Mouse (Mus musculus) intestine, postnatal 0 days (tissue): ENCODE measurements around the gene Hyou1. TPM values are rescaled to one million over a fixed set of nuclear protein-coding genes. Genes with fewer than 3 reads are reported as not detected.

Experiments used
- ATAC-seq: fragments of 200-750 bp; cut with Nextera tagmentation; 2 replicates; pipeline ENCODE4 v1.8.0; 2017; ENCODE audit warnings: mild to moderate bottlenecking, moderate TSS enrichment, moderate library complexity
- H3K27ac ChIP-seq: fragments of 300-500 bp; sonication (generic); 2 replicates; pipeline ENCODE4 v1.5.1; 2014; ENCODE audit warnings: mild to moderate bottlenecking, low read depth, low read length, moderate library complexity
- H3K27me3 ChIP-seq: fragments of 300-500 bp; sonication (generic); replicated peaks from 2 replicates; pipeline ENCODE4 v1.6.1; 2014; ENCODE audit warnings: low read length, mixed read lengths; ENCODE audit not compliant: control insufficient read depth, insufficient read depth
- H3K36me3 ChIP-seq: fragments of 300-500 bp; sonication (generic); 2 replicates; pipeline ENCODE4 v1.6.1; 2014; ENCODE audit warnings: mild to moderate bottlenecking, moderate library complexity; ENCODE audit not compliant: control insufficient read depth, insufficient read depth
- H3K4me1 ChIP-seq: fragments of 300-500 bp; sonication (generic); replicated peaks from 2 replicates; pipeline ENCODE4 v1.6.1; 2014; ENCODE audit warnings: antibody characterized with exemption, low read length, mixed read lengths; ENCODE audit not compliant: control insufficient read depth, insufficient read depth
- H3K4me2 ChIP-seq: fragments of 300-500 bp; sonication (generic); replicated peaks from 2 replicates; pipeline ENCODE4 v1.6.1; 2014; ENCODE audit warnings: low read depth, mild to moderate bottlenecking, moderate library complexity
- H3K4me3 ChIP-seq: fragments of 300-500 bp; sonication (generic); 2 replicates; pipeline ENCODE4 v1.5.1; 2014; ENCODE audit warnings: low read depth, low read length
- H3K9ac ChIP-seq: fragments of 300-500 bp; sonication (generic); 2 replicates; pipeline ENCODE4 v1.6.1; 2014; ENCODE audit warnings: mild to moderate bottlenecking, low read depth, low read length
- H3K9me3 ChIP-seq: fragments of 300-500 bp; sonication (generic); 2 replicates; pipeline ENCODE4 v1.6.1; 2016; ENCODE audit warnings: mixed run types; ENCODE audit not compliant: control insufficient read depth
- CTCF ChIP-seq: sonication (generic); IDR thresholded peaks from 2 replicates; pipeline ENCODE4 v1.5.1; 2016; ENCODE audit warnings: low read depth, mild to moderate bottlenecking, control low read depth, antibody characterized with exemption, moderate library complexity
- WGBS: fragments of 180-500 bp; shearing (Covaris S2); extraction: QIAGEN DNeasy Blood & Tissue Kit; methylation state at CpG from one replicate; pipeline ENCODE4 v1.1.7; 2014; 5-methylcytosine and 5-hydroxymethylcytosine counted together
- polyA plus RNA-seq: library from polyadenylated mRNA; unstranded; fragments of >200 nt; fragmentation: Nextera tagmentation; extraction: Ambion mirVana; gene quantifications from 2 replicates; pipeline ENCODE4 v1.2.1, GENCODE M21; 2015

The Hyou1 gene
- polyA plus RNA-seq, result 10.5 and 11.1 TPM in 2 replicates

DNA sequence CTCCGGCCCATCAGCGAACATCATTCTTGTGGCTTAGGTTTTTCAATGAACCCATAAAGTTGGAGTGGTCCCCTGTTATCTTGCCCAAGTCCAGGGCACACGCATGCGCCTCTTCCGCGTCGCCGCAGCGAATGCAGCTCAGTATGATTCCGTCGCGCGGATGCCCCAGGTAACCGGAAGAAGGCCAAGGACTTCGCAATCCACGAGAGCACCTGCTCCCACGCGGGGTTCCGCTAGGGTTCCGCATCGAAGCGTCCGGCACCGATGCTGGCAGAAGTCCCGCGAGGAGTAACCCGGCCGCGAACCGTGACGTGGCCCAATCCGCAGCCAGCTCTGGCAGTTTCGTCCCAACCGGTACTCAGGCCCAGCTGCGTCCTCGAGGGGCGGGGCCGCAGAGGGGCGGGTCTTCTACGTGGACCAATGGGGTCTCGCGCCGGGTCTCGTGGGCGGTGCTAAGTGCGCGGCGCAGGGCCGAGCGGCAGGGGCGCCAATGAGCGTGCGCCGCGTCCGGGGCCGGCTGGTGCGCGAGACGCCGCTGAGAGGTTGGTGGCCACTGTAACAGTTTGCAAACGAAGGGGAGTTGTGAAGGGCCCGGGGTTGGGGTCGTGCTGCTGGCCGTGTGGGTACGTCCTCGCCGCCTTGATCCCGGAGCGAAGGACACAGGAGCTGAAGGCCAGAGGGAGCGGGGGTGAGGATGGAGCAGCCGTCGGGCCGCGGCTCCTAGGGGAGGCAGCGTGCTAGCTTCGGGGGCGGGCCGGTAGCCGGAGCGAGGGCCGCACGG, at the start of gene Hyou1:
TSS of gene Hyou1 (plus strand) at position 437 of the 781 bp plus-strand sequence.
- peaks cover 32% of the 10 kb centered on the region for H3K36me3 ChIP-seq
- H3K27me3 ChIP-seq, result no peaks in the 10 kb centered on the region
- no peaks in the 10 kb centered on the region for H3K9me3 ChIP-seq
- H3K4me2 ChIP-seq, result peak within 1 kb of the TSS; percentile 92
- H3K27ac ChIP-seq, result peak within 1 kb of the TSS; percentile 67
- peaks cover 6% of the 10 kb centered on the region; the same call in 1 of the 2 replicates for H3K4me1 ChIP-seq
- H3K9ac ChIP-seq, result peak within 1 kb of the TSS; percentile 85
- peak; percentile 97 for ATAC-seq
- TF ChIP-seq CTCF, result peak; percentile 74
- WGBS, result under 1% methylated on average over 83 of the region's 83 CpGs
- peak within 1 kb of the TSS; percentile 74 for H3K4me3 ChIP-seq

- ATAC-seq, result no peak
- no peak overlapping the region for H3K9ac ChIP-seq
- H3K4me1 ChIP-seq, result no peaks in the 10 kb centered on the region; the same call in 1 of the 2 replicates
- WGBS, result 71% methylated on average over 6 of the region's 6 CpGs
- no peak overlapping the region for H3K4me2 ChIP-seq
- peaks cover 29% of the 10 kb centered on the region for H3K36me3 ChIP-seq
- no peak for TF ChIP-seq CTCF
- no peak overlapping the region for H3K27ac ChIP-seq
- H3K27me3 ChIP-seq, result no peaks in the 10 kb centered on the region
- no peak overlapping the region for H3K4me3 ChIP-seq
- no peaks in the 10 kb centered on the region for H3K9me3 ChIP-seq
Measured at GRCm38 (mm10) chr9:44330736-44331135, 48.6 kb upstream of the Hyou1 start.

- TF ChIP-seq CTCF, result no peak
- ATAC-seq, result no peak
- Histone ChIP-seq H3K4me3 (no peak overlapping the region), H3K9me3 (no peaks in the 10 kb centered on the region), H3K36me3 (peaks cover 29% of the 10 kb centered on the region), H3K4me1 (no peaks in the 10 kb centered on the region), H3K4me2 (no peak overlapping the region), H3K9ac (no peak overlapping the region), H3K27ac (no peak overlapping the region; the same call in 1 of the 2 replicates), H3K27me3 (no peaks in the 10 kb centered on the region)
- WGBS, result 92% methylated on average over 13 of the region's 13 CpGs
Measured at GRCm38 (mm10) chr9:44332918-44333638, 46.2 kb upstream of the Hyou1 start.

DNA sequence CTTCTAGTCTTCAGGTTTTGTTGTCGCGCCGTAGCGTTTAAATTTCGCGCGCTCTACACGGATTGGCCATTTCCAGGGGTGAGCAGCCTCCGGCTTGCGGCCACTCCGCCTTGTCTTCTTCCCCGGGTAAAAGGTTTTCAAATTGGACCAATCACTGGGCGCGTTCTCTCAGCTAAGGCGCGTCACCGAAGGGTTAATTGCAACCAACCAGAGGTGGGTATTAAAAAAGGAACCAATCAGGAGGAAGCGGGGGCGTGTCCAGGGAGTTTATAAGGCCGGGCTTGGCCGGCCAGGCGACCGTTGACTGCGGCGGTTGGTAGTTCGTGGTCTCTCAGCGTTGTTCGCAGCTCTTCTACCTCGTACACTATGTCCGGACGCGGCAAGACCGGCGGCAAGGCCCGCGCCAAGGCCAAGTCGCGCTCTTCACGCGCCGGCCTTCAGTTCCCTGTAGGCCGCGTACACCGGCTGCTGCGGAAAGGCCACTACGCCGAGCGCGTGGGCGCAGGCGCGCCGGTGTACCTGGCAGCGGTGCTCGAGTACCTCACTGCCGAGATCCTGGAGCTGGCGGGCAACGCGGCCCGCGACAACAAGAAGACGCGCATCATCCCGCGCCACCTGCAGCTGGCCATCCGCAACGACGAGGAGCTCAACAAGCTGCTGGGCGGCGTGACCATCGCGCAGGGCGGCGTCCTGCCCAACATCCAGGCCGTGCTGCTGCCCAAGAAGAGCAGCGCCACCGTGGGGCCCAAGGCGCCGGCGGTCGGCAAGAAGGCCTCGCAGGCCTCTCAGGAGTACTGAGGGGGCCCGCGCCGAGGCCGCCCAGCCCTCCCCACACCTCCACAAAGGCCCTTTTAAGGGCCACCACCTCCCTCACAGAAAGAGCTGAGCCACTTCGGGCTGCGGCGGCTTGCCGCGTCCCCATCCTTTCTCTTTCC, 44.6 kb upstream of the Hyou1 start, which contains the start of gene H2afx:
TSS of gene H2afx (plus strand) at position 299 of the 935 bp plus-strand sequence.
- Histone ChIP-seq H3K27me3 (no peaks in the 10 kb centered on the region), H3K4me3 (peak within 1 kb of the TSS; percentile 67), H3K36me3 (peaks cover 39% of the 10 kb centered on the region), H3K9ac (peak within 1 kb of the TSS; percentile 87), H3K27ac (peak within 1 kb of the TSS; percentile 80), H3K4me1 (no peaks in the 10 kb centered on the region), H3K9me3 (no peaks in the 10 kb centered on the region), H3K4me2 (peak within 1 kb of the TSS; percentile 93)
- ATAC-seq, result peak; percentile 95
- peak; percentile 78 for TF ChIP-seq CTCF
- under 1% methylated on average over 82 of the region's 91 CpGs for WGBS

DNA sequence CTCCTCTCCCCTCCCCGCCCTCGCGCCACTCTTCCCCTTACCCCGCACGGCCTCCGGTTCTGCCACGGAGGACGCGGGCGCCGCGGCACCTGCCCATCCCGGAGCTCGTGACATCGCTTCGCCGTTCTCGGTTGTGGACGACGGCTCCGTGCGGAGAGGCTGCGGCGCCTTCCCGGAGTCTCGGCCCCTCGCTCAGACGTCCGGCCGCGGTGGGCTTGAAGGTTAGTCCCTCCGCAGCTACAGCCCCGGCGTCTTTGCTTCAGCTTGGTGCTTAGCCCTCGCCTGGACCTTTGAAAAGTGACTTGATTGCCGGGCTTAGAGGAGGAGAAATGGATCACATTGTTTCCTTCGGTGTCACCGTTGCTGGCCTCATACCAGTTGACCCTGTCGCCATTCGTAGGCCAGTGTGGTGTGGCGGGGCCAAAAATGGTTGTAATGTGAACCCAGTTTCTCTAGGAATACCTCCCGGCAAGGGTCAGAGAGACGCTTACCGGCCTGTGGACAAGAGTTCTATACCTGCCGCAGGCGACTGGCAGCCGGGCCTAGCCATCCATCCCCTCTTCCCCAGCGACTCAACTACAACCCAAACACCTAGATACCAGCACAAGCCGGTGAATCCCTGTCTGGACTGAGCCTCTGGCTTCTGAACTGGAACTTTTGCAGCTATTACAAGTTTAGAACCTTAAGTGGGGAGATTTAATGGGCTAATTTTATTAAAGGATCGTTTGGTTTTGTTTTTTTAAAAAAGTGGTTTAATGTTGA, 43.8 kb upstream of the Hyou1 start:
- under 1% methylated on average over 50 of the region's 50 CpGs for WGBS
- peak; percentile 5 for ATAC-seq
- no peak for TF ChIP-seq CTCF
- Histone ChIP-seq H3K9me3 (no peaks in the 10 kb centered on the region), H3K27ac (peak overlapping the region; percentile 80), H3K4me1 (no peaks in the 10 kb centered on the region), H3K4me3 (peak overlapping the region; percentile 67), H3K4me2 (peak overlapping the region; percentile 93), H3K27me3 (no peaks in the 10 kb centered on the region), H3K36me3 (peaks cover 38% of the 10 kb centered on the region), H3K9ac (peak overlapping the region; percentile 87)
